Mouse (Mus musculus): ENCODE data around the gene Pidd1.

DNA sequence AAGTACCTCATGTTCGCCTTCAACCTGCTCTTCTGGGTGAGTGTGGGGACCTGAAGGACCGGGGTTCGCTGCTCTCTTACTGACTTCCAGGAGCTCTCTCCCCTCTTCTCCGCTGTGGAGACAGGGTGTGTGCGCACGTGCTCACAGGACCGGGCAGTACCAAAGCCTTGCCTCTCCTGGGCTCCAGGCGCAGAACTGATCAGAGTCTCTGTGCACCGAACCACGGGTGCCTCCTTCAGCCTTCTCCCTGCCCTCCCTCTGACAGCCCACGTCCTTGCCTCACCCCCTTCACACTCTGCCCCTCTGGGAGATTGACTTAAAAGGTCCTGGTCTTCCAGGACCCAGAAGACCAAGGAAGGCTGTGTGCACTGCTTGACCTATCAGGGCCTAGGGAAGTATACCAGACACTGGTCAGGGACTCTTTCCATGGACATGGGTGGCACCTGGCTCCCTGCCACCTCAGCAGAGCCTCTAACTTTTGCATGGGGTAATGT is 38.8 kb upstream of the Pidd1 start:
- TF ChIP-seq POLR2A (IDR thresholded peaks at IDR 0.05; ENCODE audit: borderline replicate concordance, insufficient read depth, low read length) (no peak), CTCF (IDR thresholded peaks at IDR 0.05; ENCODE audit: borderline replicate concordance, insufficient read depth, low read depth, low read length) (no peak)
